Mouse (Mus musculus): ENCODE results near the gene Upb1. TPM values are rescaled to one million over a fixed set of nuclear protein-coding genes. Genes with fewer than 3 reads are reported as not detected.
"Not testable (repeated sequence)": the region's sequence is repeated elsewhere in the genome, so short reads cannot be mapped to it uniquely, and the experiment has no call there.

Upb1 gene
- total RNA-seq, 2 experiments from 2014 or later: 0.17 to 0.24 TPM

GRCm38 (mm10) chr10:75450331-75450730, 49.4 kb downstream of the Upb1 start:
- no peak for DNase-seq
- intact Hi-C loops (cut with DNase I): no loop called here

GRCm38 (mm10) chr10:75451036-75451786, 50.3 kb downstream of the Upb1 start:
- DNase-seq: peak; percentile 78 to 80
- intact Hi-C loops (cut with DNase I): no loop called here

- intact Hi-C loops (cut with DNase I): not testable (repeated sequence)
- DNase-seq: peak; percentile 45 to 55
These were observed 55.3 kb downstream of the Upb1 start for GRCm38 (mm10) chr10:75456061-75456831.

- DNase-seq: peak in 1 of 2 experiments; percentile 54
- intact Hi-C loops (cut with DNase I): no loop called here
These were observed 56.9 kb downstream of the Upb1 start for GRCm38 (mm10) chr10:75457852-75458251.

- intact Hi-C loops (cut with DNase I): no loop called here
- no peak for DNase-seq
These were observed 57.4 kb downstream of the Upb1 start for GRCm38 (mm10) chr10:75458329-75458728.

- intact Hi-C loops (cut with DNase I): no loop called here
These were observed 61.8 kb downstream of the Upb1 start for GRCm38 (mm10) chr10:75462728-75463127.

GRCm38 (mm10) chr10:75465781-75466550, 65.1 kb downstream of the Upb1 start:
- intact Hi-C loops (cut with DNase I): no loop called here
- peak; percentile 55 to 60 for DNase-seq

More at GRCm38 (mm10) chr10:75462728-75463127, 61.8 kb downstream of the Upb1 start:
- DNase-seq: no peak

GRCm38 (mm10) chr10:75473411-75473810, 72.5 kb downstream of the Upb1 start:
- intact Hi-C loops (cut with DNase I): no loop called here
- no peak for DNase-seq

- DNase-seq: no peak
- intact Hi-C loops (cut with DNase I): no loop called here
These were observed 73.7 kb downstream of the Upb1 start for GRCm38 (mm10) chr10:75474571-75474970.

- intact Hi-C loops (cut with DNase I); DNase-seq: not testable (repeated sequence)
These were observed 74.4 kb downstream of the Upb1 start for GRCm38 (mm10) chr10:75475139-75475850.

- peak; percentile 46 to 54 for DNase-seq
- intact Hi-C loops (cut with DNase I): no loop called here
These were observed 76.1 kb downstream of the Upb1 start for GRCm38 (mm10) chr10:75477034-75477433.

GRCm38 (mm10) chr10:75479955-75480354, 79.0 kb downstream of the Upb1 start:
- no peak for DNase-seq
- intact Hi-C loops (cut with DNase I): no loop called here

- intact Hi-C loops (cut with DNase I): no loop called here
- DNase-seq: no peak
These were observed 80.8 kb downstream of the Upb1 start for GRCm38 (mm10) chr10:75481703-75482102.

- DNase-seq: no peak
- intact Hi-C loops (cut with DNase I): no loop called here
These were observed 81.4 kb downstream of the Upb1 start for GRCm38 (mm10) chr10:75482271-75482670.

- intact Hi-C loops (cut with DNase I): no loop called here
- no peak for DNase-seq
These were observed 82.1 kb downstream of the Upb1 start for GRCm38 (mm10) chr10:75482919-75483483.

GRCm38 (mm10) chr10:75484066-75484465, 83.2 kb downstream of the Upb1 start:
- intact Hi-C loops (cut with DNase I): no loop called here
- no peak for DNase-seq

- intact Hi-C loops (cut with DNase I): loop anchor here (5.0 kb wide), 3 partner anchors 92 to 207 kb away; partner anchors contain the start of gene Adora2a
- no peak for DNase-seq
These were observed 83.9 kb downstream of the Upb1 start for GRCm38 (mm10) chr10:75484767-75485166.

- DNase-seq: peak; percentile 85 to 92
- intact Hi-C loops (cut with DNase I): loop anchor here (1.0 to 5.0 kb wide), 6 partner anchors 48 to 304 kb away; partner anchors contain the start of gene Adora2a
These were observed 85.4 kb downstream of the Upb1 start for GRCm38 (mm10) chr10:75486086-75486979.

GRCm38 (mm10) chr10:75487131-75487530, 86.2 kb downstream of the Upb1 start:
- DNase-seq: no peak
- intact Hi-C loops (cut with DNase I): loop anchor here (2.0 to 5.0 kb wide), 5 partner anchors 48 to 232 kb away; partner anchors contain the start of gene Adora2a
